Mouse (Mus musculus) lung, embryonic 16.5 days (tissue): Measurements from ENCODE around the gene Naglu. TPM values are rescaled to one million over a fixed set of nuclear protein-coding genes. Genes with fewer than 3 reads are reported as not detected.
A peak's percentile ranks its signal among the peaks of the same experiment; 100 is the strongest.
"Not testable (repeated sequence)": the region's sequence is repeated elsewhere in the genome, so short reads cannot be mapped to it uniquely, and the experiment has no call there.

Experiments
- ATAC-seq: fragments of 200-750 bp; cut with Nextera tagmentation; 2 replicates; pipeline ENCODE4 v1.8.0; 2017; ENCODE audit warnings: low read depth, mild to moderate bottlenecking, moderate library complexity
- H3K27ac ChIP-seq: fragments of 300-500 bp; sonication (generic); 2 replicates; pipeline ENCODE4 v1.5.1; 2014; ENCODE audit warnings: mild to moderate bottlenecking, control low read depth, low read length
- H3K27me3 ChIP-seq: fragments of 300-500 bp; sonication (generic); 2 replicates; pipeline ENCODE4 v1.6.1; 2014; ENCODE audit warnings: low read depth, low read length, mixed read lengths; ENCODE audit not compliant: control insufficient read depth, insufficient read depth
- H3K36me3 ChIP-seq: fragments of 300-500 bp; sonication (generic); 2 replicates; pipeline ENCODE4 v1.6.1; 2014; ENCODE audit warnings: low read length; ENCODE audit not compliant: control insufficient read depth, insufficient read depth
- H3K4me1 ChIP-seq: fragments of 300-500 bp; sonication (generic); replicated peaks from 2 replicates; pipeline ENCODE4 v1.6.1; 2014; ENCODE audit warnings: low read length, mixed read lengths; ENCODE audit not compliant: control insufficient read depth, insufficient read depth
- H3K4me2 ChIP-seq: fragments of 300-500 bp; sonication (generic); 2 replicates; pipeline ENCODE4 v1.6.1; 2014; ENCODE audit warnings: low read depth, low read length, control low read depth
- H3K4me3 ChIP-seq: fragments of 300-500 bp; sonication (generic); 2 replicates; pipeline ENCODE4 v1.5.1; 2014; ENCODE audit warnings: mild to moderate bottlenecking, low read length, control low read depth
- H3K9ac ChIP-seq: fragments of 300-500 bp; sonication (generic); 2 replicates; pipeline ENCODE4 v1.6.1; 2014; ENCODE audit warnings: low read length, control low read depth
- H3K9me3 ChIP-seq: fragments of 300-500 bp; sonication (generic); 2 replicates; pipeline ENCODE4 v1.6.1; 2016; ENCODE audit warnings: low read length; ENCODE audit not compliant: control insufficient read depth
- WGBS: fragments of 180-500 bp; shearing (Covaris S2); extraction: QIAGEN DNeasy Blood & Tissue Kit; methylation state at CpG from one replicate; pipeline ENCODE4 v1.1.7; 2014; 5-methylcytosine and 5-hydroxymethylcytosine counted together
- microRNA-seq: library from miRNA; unstranded; fragments of <30 nt; microRNA quantifications from one replicate; pipeline ENCODE4, GENCODE M21; 2016
- polyA plus RNA-seq: library from polyadenylated mRNA; unstranded; fragments of >200 nt; fragmentation: Nextera tagmentation; extraction: Ambion mirVana; gene quantifications from 2 replicates; pipeline ENCODE4 v1.2.1, GENCODE M21; 2015

The Naglu gene
- polyA plus RNA-seq, 1 experiment from 2014 or later, result 20.6 TPM

GRCm38 (mm10) chr11:101120545-101121188 lies 50.9 kb downstream of the Naglu start:
- Histone ChIP-seq H3K9ac (peak overlapping the region; percentile 84), H3K4me1 (peaks cover 19% of the 10 kb centered on the region), H3K27ac (peak overlapping the region; percentile 79), H3K9me3 (no peaks in the 10 kb centered on the region), H3K36me3 (peaks cover 16% of the 10 kb centered on the region), H3K4me2 (peak overlapping the region; percentile 96), H3K4me3 (peak overlapping the region; percentile 90), H3K27me3 (no peaks in the 10 kb centered on the region)
- ATAC-seq, result no peak
- 12% methylated on average over 19 of the region's 19 CpGs for WGBS

GRCm38 (mm10) chr11:101124494-101124893 lies 54.7 kb downstream of the Naglu start:
- H3K9ac ChIP-seq, H3K27me3 ChIP-seq, H3K9me3 ChIP-seq, H3K27ac ChIP-seq, H3K4me1 ChIP-seq, ATAC-seq, H3K4me2 ChIP-seq, H3K4me3 ChIP-seq: not testable (repeated sequence)
- 96% methylated on average over 8 of the region's 8 CpGs for whole genome bisulfite sequencing
- H3K36me3 ChIP-seq, result peaks cover 24% of the 10 kb centered on the region

GRCm38 (mm10) chr11:101125008-101125407 lies 55.2 kb downstream of the Naglu start:
- H3K9ac ChIP-seq, H3K27ac ChIP-seq, H3K27me3 ChIP-seq, H3K4me3 ChIP-seq, ATAC-seq, H3K4me1 ChIP-seq, H3K9me3 ChIP-seq, H3K4me2 ChIP-seq: not testable (repeated sequence)
- 91% methylated on average over 7 of the region's 9 CpGs for WGBS
- peaks cover 24% of the 10 kb centered on the region for H3K36me3 ChIP-seq

GRCm38 (mm10) chr11:101127075-101127474 lies 57.3 kb downstream of the Naglu start:
- WGBS, result 93% methylated on average over 1 of the region's 1 CpGs
- H3K4me1 ChIP-seq, result 0 out of 2 replicates have a peak, but pooled peaks cover 4% of the 10 kb centered on the region
- H3K9me3 ChIP-seq, result peaks cover 6% of the 10 kb centered on the region
- H3K4me2 ChIP-seq, result no peak overlapping the region
- no peaks in the 10 kb centered on the region for H3K27me3 ChIP-seq
- no peak overlapping the region for H3K4me3 ChIP-seq
- peaks cover 24% of the 10 kb centered on the region for H3K36me3 ChIP-seq
- no peak overlapping the region for H3K9ac ChIP-seq
- H3K27ac ChIP-seq, result no peak overlapping the region
- no peak for ATAC-seq

Small RNAs within 50 kb of the gene (microRNA-seq; reads per million reads assigned to microRNA genes)
- gene Mir6928, result 0.79 reads per million

Other genes with a start within 250 kb of the Naglu start
- gene Stat5b, start 219.3 kb upstream of the Naglu start, polyA plus RNA-seq, result 27.2 and 28.4 TPM in 2 replicates
- gene Stat5a, start 210.7 kb upstream of the Naglu start, polyA plus RNA-seq, result 11.0 and 11.3 TPM in 2 replicates
- 58.5 and 63.7 TPM in 2 replicates for gene Stat3, start 130.5 kb upstream of the Naglu start, polyA plus RNA-seq
- 461 and 464 TPM in 2 replicates for gene Cavin1, start 99.1 kb upstream of the Naglu start, polyA plus RNA-seq
- gene Atp6v0a1, start 60.6 kb upstream of the Naglu start, polyA plus RNA-seq, result 36.7 and 36.9 TPM in 2 replicates
- gene Hsd17b1, start 8.4 kb downstream of the Naglu start, polyA plus RNA-seq, result 0.15 and 0.19 TPM in 2 replicates
- 39.7 and 45.1 TPM in 2 replicates for gene Coasy, start 12.6 kb downstream of the Naglu start, polyA plus RNA-seq
- gene Mlx, start 17.3 kb downstream of the Naglu start, polyA plus RNA-seq, result 41.3 and 60.3 TPM in 2 replicates
- 29.3 and 32.3 TPM in 2 replicates for gene Psmc3ip, start 25.4 kb downstream of the Naglu start, polyA plus RNA-seq
- gene Retreg3, start 49.9 kb downstream of the Naglu start, polyA plus RNA-seq, result 18.4 and 19.6 TPM in 2 replicates
- 70.6 and 82.1 TPM in 2 replicates for gene Tubg1, start 49.9 kb downstream of the Naglu start, polyA plus RNA-seq
- 3.1 TPM in 2 replicates for gene Tubg2, start 85.9 kb downstream of the Naglu start, polyA plus RNA-seq
- gene Cntnap1, start 100.5 kb downstream of the Naglu start, polyA plus RNA-seq, result 1.1 and 1.2 TPM in 2 replicates
- gene Plekhh3, start 101.3 kb downstream of the Naglu start, polyA plus RNA-seq, result 17.0 and 17.1 TPM in 2 replicates
- gene Ccr10, start 105.4 kb downstream of the Naglu start, polyA plus RNA-seq, result 0.23 and 0.35 TPM in 2 replicates
- 19.4 and 20.8 TPM in 2 replicates for gene Ezh1, start 156.5 kb downstream of the Naglu start, polyA plus RNA-seq
- gene Ramp2, start 176.0 kb downstream of the Naglu start, polyA plus RNA-seq, result 312 and 337 TPM in 2 replicates
- 132 and 135 TPM in 2 replicates for gene Vps25, start 183.7 kb downstream of the Naglu start, polyA plus RNA-seq
- 5.3 and 5.8 TPM in 2 replicates for gene Wnk4, start 190.6 kb downstream of the Naglu start, polyA plus RNA-seq
- gene Cntd1, start 209.0 kb downstream of the Naglu start, polyA plus RNA-seq, result 1.9 and 3.2 TPM in 2 replicates
- gene Coa3, start 209.1 kb downstream of the Naglu start, polyA plus RNA-seq, result 184 and 187 TPM in 2 replicates
- gene Becn1, start 232.3 kb downstream of the Naglu start, polyA plus RNA-seq, result 136 and 151 TPM in 2 replicates
- gene Psme3, start 246.2 kb downstream of the Naglu start, polyA plus RNA-seq, result 94.0 and 101 TPM in 2 replicates